Mouse (Mus musculus) heart, adult 2 months (tissue): ENCODE results near the gene Zfp488.

Experiments used
- CTCF ChIP-seq: fragments of 200-600 bp; IDR thresholded peaks from 2 replicates; pipeline ENCODE4 v1.8.1; 2022; ENCODE audit warnings: antibody characterized with exemption, mild to moderate bottlenecking, moderate library complexity
- EP300 ChIP-seq: fragments of 200-500 bp; IDR thresholded peaks from 2 replicates; pipeline ENCODE4 v1.6.1; 2011; ENCODE audit warnings: low read depth, low read length, control low read depth; ENCODE audit not compliant: insufficient read depth
- POLR2A ChIP-seq: fragments of 200-500 bp; IDR thresholded peaks from 2 replicates; pipeline ENCODE4 v1.6.1; 2011; ENCODE audit warnings: mild to moderate bottlenecking, low read depth, low read length, control low read depth; ENCODE audit not compliant: insufficient read depth

DNA sequence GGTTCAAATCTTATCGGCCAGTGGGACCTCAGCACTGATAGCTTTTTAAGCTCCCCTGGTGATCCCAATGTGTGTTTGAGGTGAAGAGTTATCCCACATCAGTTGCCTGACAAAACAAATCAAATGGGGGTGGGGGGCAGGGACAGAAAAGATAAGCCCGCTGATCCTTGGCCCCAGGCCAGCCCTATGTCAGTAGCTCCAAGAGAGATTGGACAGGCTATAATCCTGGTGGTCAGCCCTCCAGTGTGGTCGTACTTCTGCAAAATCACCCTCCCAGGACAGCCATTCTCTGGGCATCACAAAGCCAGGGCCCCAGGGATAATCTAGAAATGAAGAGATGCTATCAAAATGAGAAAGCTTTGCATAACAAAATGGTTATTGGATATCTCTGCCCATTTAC is 19.7 kb downstream of the Zfp488 start:
- no peak for TF ChIP-seq EP300
- no peak for TF ChIP-seq CTCF
- no peak for TF ChIP-seq POLR2A
